Mouse (Mus musculus): ENCODE results near the gene Kcnn3.

- TF ChIP-seq CTCF (IDR thresholded peaks at IDR 0.05; ENCODE audit: borderline replicate concordance, insufficient read depth, low read depth, low read length) (no peak), POLR2A (IDR thresholded peaks at IDR 0.05; ENCODE audit: borderline replicate concordance, insufficient read depth, low read length) (no peak)
Measured at GRCm38 (mm10) chr3:89534566-89535097, 14.7 kb downstream of the Kcnn3 start.

Data from cerebellum, adult 2 months (tissue).